Mouse (Mus musculus) B cell, adult 2 months (primary cell): ENCODE results near the gene Pdlim4.
A peak's percentile ranks its signal among the peaks of the same experiment; 100 is the strongest.
"Not testable (repeated sequence)": the region's sequence is repeated elsewhere in the genome, so short reads cannot be mapped to it uniquely, and the experiment has no call there.

Experiments
- DNase-seq, 2 experiments: peaks; one replicate each; pipeline ENCODE4 v3.0.0; 2022

Gene Pdlim4

GRCm38 (mm10) chr11:54060316-54060715 is 8.5 kb downstream of the Pdlim4 start:
- no peak for DNase-seq

GRCm38 (mm10) chr11:54059526-54059925 is 9.3 kb downstream of the Pdlim4 start:
- DNase-seq = no peak

- no peak for DNase-seq
Measured at GRCm38 (mm10) chr11:54058643-54059042, 10.2 kb downstream of the Pdlim4 start.

DNA sequence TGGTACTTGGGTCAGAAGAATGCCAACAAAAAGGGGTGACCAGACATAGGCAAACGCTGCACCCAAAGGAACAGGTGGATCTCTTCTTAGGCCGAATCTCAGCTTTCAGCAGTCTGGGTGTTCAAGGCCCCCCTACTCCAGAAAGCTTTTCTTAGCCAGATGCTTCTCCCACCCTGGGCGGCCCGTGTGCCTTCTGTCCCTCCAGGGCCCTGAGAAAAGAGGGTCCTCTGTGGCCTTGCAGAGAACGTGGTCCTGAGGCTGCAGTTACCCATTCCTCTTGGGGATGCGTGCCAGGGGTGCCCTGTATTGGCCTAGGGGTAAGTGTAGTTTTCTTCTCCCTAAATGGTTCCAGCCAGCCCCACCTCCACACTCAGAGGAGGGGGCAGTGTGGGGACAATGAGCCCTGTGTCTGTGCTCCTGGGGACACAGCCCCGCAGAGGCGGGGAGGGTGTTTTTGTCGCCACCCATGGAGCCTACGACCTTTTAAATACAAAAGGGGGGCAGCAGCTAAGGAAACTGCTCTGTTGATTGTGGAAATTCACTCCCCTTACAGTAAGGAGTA is 10.7 kb downstream of the Pdlim4 start:
- no peak for DNase-seq

DNA sequence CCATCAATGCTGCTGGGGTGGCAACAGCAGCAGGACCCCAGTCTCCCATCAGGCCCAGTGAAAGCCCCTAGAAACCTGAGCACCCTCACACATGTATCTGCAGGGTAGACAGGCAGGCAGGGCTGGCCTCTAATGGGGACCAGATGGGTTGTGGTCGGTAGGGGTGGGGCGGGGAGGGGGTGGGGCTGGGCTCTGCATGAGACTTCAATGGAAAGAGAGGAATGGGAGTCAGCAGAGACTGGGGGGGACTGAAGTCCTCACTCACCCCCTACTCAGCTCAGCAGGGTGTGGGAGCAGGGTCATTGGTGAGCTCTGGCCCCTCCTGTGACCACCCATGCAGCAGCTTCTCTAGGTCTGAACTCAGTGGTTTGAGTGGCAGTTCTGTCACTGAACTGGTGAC is 11.4 kb downstream of the Pdlim4 start:
- DNase-seq = no peak

GRCm38 (mm10) chr11:54056132-54056531 is 12.7 kb downstream of the Pdlim4 start:
- no peak for DNase-seq

DNA sequence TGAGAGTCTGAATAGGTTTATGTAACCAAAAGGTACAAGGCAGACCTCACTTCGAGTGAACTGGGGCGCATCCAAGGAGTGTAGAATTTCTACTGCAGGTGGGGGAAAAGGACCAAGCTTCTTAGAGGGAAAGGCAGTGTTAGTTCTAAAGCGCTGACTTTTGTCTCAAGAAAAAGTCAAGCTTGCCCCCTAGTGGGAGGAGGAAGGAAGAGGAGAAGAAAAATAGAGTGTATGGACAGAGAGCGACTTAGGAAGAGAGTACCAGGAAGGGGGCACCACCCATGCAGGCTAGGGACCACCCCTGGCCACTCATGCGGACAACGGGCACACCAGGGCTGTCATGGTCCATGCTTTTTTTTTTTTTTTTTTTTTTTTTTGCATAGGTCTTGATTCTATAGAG is 14.6 kb downstream of the Pdlim4 start:
- DNase-seq = peak; percentile 17 to 26

GRCm38 (mm10) chr11:54053090-54053489 is 15.7 kb downstream of the Pdlim4 start:
- DNase-seq = no peak

GRCm38 (mm10) chr11:54052128-54052527 is 16.7 kb downstream of the Pdlim4 start:
- DNase-seq = no peak

DNA sequence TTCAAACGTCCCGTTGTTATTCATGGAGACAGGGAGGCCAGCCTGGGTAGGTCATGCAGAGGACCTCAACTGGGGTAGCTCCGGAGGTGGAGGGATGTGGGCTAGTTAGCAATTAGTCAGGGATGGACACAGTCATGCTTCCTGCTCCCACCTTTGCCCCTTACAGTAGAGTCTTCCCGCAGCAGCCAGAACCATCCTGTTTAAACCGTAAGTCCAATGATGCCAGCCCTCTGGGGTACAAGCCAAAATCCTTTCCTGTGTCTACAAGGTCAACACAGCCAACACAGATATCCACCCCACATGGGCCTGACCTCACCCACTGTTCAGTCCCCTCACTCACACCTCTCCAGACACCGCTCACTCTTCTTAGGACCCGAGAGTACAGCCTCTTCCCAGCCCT is 17.7 kb downstream of the Pdlim4 start:
- DNase-seq = no peak

DNA sequence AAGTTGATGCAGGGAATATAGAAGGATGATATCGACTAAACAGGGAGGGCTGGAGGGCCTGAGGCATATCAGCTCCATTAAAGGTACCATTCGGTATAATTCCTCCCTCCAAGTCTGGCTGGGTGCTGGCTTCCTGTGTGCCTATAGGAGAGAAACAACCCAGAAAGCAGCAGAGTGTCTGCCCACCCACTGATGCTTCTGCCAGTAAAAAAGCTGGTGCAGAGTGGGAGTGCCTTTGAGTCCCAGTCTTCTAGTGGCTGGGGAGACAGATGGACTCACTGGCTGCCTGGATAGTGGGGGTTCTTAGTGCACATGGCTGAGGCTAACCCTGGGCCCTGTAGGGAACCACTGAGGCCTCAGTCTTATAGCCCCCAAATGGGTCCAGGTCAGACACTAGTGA is 18.6 kb downstream of the Pdlim4 start:
- DNase-seq = no peak

- no peak for DNase-seq
Measured at GRCm38 (mm10) chr11:54040676-54041075, 28.1 kb downstream of the Pdlim4 start.

DNA sequence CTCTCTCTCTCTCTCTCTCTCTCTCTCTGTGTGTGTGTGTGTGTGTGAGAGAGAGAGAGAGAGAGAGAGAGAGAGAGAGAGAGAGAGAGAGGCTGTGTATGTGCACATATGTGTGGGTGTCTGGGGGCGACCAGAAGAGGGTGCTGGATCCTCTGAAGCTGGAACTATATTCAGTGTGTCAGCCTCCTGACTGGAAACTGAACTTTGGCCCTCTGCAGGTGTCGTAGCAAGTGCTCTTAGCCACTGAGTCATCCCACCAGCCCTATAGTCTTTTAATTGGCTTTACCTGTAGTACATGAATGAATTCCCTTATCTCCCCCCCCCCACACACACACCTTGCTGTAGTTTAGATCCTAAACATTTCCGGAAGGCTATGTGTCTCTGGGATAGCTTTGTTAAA is 35.9 kb downstream of the Pdlim4 start:
- DNase-seq = not testable (repeated sequence)

DNA sequence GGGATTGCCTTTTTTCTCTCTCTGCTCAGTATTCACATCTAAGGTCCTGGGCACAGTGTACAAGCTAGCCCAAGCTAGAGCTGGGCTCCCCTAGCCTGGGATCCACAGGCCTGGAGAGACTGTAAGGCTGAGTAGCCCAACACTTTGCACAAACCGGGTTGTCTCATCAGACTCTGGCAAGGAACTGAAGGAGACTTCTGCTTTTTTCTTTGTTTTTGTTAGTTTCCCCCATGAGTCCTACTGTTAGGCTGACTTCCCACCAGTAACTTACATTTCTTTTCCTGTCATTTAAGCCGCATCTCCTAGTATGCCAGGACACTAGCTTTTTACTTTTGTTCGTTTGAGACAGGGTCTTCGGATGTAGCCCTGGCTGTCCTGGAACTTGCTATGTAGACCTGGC is 39.8 kb downstream of the Pdlim4 start:
- no peak for DNase-seq

- no peak for DNase-seq
Measured at GRCm38 (mm10) chr11:54028044-54028951, 40.5 kb downstream of the Pdlim4 start, which contains the start of gene Slc22a4. Gene Slc22a4 (minus strand): TSS chr11:54028090.

GRCm38 (mm10) chr11:54027131-54028043 is 41.4 kb downstream of the Pdlim4 start:
- DNase-seq = no peak

DNA sequence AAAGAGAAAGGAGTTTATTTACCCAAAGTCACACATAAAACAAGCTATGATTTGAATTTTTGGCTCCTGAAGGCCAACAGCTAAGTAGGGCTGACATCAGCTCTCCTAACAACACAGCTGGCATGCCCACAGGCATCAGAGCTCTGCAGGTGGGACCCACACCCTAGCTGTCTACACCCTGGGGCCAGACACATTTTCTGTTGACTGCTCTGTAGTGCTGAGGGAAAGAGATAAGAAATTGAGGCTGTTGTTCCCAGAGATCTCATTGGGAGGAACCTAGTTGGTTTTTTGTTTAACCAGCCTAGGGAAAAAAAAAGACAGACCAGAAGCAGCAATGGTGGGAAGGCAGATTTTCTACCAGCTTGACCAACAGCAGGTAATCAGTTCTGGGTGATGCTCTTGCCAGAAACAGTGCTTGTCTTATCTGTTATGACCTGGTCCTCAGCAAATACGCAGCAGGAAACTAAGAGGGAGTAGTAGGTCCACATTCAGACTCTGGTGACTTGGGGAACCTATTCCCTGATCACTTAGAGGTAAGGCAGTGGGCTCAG is 42.2 kb downstream of the Pdlim4 start:
- no peak for DNase-seq

GRCm38 (mm10) chr11:54021396-54022093 is 47.3 kb downstream of the Pdlim4 start:
- DNase-seq = no peak

DNA sequence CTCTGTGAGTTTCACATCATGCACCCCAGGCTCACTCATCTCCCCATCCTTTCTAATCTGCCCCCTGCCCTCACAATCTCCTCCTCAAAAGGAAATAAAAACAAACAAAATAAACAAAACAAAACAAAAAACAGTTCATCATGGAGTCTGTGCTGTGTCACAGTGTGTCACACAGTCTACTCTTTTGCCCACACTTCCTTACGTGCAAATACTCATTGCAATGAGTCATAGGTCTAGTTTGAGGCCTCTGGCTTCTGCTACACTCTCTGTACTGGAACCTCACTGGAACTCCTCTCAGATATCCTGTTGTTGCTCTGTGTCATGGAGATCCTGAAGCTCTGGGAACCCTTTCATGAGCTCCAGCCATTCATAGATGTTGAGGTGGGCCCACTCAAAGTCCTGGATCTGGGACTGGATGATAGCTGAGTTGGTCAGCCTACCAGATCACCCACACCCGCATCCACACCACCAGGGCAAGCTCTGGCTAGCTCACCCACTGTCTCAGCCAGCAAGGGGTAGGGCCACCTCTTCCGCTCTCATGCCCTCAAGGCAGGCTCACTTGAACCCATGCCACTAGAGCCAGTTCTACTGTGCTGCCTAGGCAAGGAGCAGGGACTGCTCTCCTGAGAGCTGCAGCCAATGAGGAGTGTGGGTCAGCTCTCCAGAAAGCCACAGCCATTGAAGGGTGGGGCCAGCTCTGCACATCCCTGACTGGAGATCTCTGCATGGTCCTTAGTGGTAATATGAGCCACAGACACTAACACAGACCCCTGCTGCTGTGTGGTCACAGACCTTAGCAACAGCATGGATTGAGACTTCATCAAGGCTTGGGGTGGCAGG is 49.7 kb downstream of the Pdlim4 start:
- DNase-seq = no peak

DNA sequence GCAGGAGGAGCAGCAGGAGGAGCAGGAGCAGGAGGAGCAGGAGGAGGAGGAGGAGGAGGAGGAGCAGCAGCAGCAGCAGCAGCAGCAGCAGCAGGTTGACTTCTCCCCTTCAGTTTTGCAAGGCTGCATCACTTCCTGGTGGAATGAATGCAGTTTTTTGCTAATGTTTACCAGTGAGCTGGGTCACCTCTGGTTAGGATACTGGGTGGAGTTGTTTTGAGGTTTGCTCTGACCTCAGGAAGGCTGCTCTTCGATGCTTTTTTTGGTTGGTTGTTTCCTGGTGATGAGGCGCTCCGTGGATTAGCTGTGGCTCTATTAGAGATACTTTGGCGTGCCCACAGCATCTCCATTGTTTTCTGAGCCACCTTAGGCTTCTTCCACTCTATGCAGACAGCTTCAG is 51.2 kb downstream of the Pdlim4 start:
- no peak for DNase-seq

DNA sequence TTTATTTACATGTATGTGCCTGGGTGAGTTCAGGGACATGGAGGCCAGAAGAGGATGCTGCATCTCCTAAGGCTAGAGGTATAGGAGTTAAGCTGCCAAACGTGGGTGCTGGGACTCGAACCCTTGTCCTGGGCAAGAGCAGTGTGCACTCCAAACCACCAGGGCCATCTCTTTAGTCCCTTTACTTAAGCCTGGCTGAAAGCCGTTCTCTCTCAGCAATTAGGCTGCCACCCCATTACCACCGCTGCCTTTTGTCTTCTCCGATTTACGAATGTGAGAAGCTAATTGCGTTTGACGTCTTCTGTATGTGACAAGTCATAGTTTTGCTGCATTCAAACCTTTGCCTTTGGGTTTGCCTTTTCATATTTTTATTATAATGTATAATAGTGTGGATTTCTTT is 52.8 kb downstream of the Pdlim4 start:
- DNase-seq = no peak
